Mouse (Mus musculus): ENCODE results near the gene Ntsr2.

Gene Ntsr2

DNA sequence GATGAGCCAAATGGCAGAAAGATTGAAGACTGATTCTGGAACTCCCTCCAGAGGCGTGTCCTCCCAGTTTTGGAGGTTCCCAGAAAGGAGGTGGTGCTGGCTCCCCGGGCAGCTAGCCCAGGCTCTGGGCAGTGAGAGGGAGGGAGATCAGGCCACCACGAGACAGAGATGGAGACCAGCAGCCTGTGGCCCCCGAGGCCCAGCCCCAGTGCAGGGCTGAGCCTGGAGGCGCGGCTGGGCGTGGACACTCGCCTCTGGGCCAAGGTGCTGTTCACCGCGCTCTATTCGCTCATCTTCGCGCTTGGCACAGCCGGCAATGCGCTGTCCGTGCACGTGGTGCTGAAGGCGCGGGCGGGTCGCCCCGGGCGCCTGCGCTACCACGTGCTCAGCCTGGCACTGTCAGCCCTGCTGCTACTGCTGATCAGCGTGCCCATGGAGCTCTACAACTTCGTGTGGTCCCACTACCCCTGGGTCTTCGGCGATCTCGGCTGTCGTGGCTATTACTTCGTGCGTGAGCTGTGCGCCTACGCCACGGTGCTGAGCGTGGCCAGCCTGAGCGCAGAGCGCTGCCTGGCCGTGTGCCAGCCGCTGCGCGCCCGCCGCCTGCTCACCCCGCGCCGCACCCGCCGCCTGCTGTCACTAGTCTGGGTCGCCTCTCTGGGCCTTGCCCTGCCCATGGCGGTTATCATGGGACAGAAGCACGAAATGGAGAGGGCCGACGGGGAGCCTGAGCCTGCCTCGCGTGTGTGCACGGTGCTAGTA is at the start of gene Ntsr2:
Gene Ntsr2, plus strand, starts transcription at position 51 of the 762 bp plus-strand sequence.
- peak; percentile 77 for DNase-seq

DNA sequence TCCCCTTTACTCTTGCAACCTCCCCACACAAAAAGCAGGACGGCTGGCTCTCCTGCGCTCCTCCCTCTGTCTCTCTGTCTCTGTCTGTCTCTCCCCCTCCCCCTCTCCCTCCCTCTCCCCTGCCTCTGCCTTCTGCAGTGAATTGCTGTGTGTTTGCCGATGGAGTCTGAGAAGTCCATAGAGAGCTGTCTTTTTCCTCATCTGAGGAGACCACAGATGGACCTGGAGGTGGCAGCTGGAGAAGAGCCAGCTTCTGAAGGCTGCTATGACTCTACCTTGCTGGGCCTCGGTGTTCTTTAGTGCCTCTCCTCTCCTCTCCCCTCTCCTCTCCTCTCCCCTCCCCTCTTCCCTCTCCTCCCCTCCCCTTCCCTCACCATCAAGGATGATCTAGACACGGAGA is 47.6 kb upstream of the Ntsr2 start:
- DNase-seq: peak in 1 of 2 experiments; percentile 23

DNA sequence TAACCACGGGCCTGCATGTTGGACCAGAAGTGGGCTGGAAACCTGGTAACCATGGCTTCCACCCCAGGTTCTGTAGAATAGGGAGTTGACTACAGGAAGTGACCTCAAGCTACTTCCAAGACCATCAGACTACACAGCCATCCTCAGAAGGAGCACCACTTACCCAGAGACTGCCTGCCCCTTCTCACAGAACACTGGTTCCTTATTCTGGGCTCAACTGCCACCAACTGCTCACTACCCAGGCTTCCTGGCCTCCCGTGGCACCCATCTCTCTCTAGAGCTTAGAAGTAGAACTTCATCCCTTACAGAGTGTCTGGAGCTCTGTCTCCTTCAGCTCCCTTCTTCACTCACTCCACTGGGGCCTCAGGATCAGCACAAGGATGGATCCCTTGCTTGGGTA is 42.2 kb upstream of the Ntsr2 start, which contains the start of gene Lpin1:
Gene Lpin1, minus strand, starts transcription at position 31 of the 400 bp plus-strand sequence.
- no peak for DNase-seq

DNA sequence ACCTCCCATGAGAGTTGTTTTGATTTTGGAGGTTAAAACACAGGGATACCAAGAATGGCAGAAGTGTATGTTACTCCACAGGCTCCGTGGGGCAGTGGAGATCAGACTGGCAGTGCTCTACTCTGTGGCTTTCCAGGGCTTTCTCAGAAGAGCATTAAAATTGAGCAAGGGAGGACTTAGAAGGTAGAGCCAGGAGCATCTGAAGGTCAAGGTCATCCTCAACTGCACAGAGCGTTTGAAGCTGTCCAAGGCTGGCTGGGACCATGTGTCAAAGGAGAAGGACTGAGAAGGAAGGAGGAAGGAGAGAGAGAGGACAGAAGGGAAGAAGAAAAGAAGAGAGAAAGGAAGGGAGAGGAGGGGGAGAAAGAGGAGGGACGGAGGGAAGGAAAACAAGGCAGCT is 38.6 kb upstream of the Ntsr2 start:
- no peak for DNase-seq

DNA sequence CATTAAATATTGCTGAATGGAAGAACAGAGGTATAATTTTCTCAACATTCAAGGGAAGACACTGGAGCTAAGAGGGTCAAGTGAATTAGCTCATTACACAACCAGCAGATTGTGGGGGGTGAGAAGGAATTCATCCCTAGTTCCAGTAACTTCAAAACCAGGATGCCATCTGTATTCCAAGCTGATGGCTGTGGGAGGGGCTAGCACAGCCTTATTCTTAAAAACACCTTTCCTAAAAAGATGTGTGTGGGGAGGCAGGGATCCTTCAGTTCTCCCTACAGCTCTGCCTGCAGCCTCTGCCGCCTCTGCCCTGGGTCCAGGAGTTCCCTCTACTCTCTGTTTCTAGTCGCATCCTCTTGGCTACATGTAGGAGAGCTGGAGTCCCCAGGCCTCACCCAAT is 37.4 kb upstream of the Ntsr2 start:
- no peak for DNase-seq

DNA sequence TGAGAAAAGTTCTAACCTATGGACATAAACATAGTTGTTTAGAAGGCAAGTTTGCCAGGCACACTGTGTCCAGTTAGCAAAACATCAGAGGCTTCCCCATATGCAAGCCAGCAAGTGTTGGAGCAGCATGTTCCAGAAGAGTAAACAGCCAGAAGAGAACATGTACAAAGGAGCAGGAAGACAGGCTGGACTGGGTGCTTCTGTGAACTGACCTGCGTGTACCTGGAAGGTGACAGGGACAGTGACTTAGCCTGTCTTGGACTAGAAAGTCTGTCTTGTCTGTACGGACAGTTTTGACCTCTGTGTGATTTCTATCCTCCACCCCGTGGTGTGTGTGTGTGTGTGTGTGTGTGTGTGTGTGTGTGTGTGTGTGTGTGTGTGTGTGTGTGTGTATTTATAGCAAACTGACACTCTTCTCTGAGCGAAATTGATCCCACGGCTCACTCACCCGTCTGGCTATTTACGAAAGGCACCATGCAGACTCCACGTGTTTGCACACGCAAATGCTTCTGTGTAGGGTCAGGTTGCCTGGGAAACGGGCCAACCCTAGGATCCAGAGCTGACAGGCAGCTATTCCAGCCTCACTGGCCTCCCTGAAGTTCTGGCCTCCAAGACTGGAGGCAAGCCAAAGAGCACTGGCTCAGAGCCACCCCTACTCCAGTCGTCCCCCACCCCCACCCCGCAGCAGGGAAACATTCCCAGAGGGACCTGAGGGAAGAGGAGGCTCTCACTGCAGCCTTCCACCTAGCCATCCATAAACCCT is 34.5 kb upstream of the Ntsr2 start:
- peak; percentile 84 to 88 for DNase-seq

DNA sequence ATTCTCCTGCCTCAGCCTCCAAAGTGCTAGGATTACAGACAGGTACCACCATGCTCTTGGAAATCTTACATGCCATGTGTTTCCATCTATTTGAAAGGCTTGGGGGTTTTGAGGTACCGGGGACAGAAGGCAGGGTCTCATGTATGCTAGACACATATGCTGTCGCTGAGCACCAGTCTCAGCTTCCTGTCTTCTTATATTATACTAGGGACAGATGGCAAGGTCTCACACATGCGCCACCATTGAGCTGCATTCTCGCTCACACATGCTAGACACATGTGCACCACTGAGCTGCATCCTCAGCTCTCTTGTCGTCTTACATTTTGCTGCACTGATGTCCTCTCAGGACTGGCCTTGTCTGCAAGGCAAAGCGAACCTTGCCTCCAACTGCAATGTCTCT is 33.7 kb upstream of the Ntsr2 start:
- DNase-seq: peak in 1 of 2 experiments; percentile 16

DNA sequence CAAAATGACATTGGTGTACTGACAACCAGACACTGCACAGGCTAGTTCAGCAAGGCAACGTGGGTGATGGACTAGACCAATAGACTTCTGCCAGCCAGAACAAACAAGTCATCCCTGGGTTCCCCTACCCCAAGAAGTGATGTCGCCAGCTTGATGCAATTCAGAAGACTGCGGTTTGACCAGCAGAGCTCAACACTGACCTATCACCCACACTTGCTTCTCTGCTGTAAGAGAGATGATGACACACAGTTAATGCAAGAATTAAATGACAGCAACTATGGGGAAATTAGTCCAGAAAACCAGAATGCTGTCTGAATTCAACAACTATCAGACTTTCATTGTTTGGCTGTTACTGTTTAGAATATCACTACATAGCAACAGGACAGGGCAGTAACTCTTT is 33.0 kb upstream of the Ntsr2 start:
- no peak for DNase-seq

DNA sequence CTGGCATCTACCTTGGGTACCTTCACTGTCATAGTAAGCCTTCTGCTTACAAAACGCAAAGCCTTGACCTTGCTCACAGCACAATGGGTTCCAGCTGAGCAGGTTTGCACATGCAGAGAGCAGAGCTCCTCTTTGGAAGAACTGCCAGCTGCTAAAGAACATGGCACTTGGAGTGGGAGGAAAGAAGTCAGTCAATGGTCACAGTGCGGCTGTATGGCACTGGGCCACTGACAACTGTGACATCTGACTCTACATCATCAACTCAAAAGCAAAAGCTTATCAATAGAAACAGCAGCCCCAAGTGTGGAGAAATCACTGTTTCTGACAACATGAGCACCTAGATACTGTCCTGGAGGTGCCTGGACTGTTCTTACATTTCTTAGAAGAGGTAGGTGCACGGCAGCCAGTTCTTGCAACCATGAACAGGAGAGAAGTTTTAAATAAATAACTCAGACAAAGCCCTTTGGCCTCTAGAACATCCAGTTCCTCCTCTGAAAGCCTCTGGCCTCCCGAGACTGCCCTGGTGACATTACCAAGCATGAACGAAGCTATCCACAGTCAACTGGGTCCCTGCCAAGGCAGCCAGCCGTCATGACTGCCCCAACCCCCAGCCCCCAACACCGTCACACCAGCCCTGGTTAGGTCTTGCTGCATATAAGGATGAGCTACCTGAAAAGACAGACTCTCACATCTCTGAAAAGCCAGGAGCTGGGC is 22.9 kb upstream of the Ntsr2 start:
- DNase-seq: peak; percentile 65 to 70

DNA sequence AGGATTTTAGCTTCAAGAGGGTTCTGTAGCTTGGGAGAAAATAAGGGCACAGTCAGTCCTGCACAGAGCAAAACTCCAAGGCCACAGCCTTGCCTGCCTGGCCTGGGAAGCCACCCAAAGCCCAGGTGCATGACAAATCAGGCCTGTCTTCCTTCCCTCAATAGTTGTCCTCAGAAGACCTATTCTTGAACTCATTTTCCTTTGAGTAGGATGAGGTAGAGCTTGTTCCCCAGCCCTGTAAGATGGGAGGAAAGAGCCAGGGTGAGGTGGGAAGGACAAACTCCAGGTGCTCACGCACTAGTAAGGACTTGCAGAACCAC is 22.4 kb upstream of the Ntsr2 start:
- DNase-seq: no peak

DNA sequence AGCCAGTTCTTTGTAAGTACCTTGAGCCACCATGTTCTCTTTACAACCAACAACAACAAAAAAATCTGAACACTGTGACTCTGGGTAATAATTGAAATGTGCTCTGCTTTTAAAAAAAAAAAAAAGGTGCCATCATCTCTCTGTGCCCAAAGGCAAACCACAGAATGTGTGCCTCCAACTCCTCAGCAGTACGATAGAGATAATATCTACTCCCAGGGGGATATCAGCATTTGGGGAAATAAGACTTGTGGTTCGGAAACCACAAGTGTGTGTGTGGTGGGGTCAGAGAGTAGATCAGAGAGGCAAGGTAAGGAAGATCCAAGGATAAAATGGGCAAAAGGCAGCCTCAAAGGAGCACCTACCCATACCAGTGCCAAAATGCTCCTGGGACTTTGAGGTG is 21.8 kb upstream of the Ntsr2 start:
- no peak for DNase-seq

DNA sequence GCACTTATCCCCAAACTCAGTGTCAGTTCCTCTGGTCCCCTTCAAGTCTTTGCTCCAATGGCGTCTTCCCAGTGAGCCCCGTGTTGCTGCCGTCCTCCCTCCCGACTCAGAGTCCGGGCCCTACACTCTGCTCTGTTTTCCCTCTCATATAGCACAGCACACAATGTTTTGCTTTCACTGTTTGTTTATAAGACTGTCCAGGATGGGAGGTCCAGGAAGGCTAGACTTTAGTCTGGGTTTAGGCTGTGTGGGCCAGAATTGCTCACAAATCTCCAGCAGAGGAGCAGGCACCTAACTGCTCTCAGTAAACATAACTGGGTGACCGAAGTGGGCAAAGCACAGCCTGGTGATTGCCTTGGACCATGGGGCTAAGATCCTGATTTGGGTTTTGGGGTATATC is 19.9 kb upstream of the Ntsr2 start:
- DNase-seq: no peak

DNA sequence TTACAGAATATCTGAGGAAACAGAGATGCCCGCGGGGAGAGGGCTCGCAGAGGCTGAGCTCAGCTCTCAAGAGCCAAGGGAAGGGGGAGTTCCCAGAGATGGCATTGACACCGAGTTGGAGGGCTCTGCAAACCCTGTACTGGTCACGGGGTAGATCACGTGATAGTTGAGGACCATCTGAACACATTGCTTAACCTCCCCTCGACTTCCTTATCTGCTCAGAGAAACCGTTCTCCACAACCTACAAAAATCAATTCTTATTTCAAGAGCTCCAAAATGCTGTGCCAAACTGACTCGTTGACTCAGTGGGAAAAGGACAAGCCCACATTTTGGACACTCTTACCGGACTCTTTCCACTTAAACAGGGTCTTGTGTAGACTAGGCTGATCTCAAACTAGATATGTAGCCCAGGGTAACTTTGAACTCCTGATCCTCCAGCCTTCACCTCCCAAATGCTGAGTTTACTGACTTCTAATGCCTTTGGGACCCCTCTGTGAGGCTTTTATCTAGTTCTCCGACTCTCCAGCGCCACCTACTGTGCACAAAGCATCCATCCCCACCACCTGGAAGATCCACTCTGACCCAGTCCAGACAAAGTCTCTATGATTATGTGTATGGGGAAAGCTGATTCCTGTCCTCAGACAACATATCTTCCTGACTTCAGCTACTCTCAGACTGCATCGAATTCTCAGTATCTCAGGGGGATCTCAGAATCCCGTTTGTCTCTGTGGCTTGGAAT is 18.9 kb upstream of the Ntsr2 start:
- peak; percentile 85 to 88 for DNase-seq

DNA sequence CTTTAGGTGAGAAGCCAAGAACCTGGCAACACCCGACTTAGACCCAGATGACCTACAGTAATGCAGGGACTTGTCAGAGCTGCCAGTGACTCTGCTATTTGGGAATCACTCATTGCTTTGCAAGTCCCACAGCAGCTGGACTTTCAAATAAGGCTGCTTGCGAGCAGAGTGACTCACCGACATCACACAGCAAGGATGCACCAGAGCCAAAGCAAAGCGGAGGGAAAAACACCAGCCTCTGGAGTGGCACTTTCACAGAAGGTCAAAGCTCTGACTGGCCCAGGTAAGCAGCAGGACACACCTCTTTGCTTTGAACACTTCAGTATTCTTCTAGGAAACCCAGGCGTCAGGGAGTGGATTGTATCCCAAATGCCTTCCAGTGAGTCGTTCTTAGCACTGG is 17.4 kb upstream of the Ntsr2 start:
- DNase-seq: no peak

DNA sequence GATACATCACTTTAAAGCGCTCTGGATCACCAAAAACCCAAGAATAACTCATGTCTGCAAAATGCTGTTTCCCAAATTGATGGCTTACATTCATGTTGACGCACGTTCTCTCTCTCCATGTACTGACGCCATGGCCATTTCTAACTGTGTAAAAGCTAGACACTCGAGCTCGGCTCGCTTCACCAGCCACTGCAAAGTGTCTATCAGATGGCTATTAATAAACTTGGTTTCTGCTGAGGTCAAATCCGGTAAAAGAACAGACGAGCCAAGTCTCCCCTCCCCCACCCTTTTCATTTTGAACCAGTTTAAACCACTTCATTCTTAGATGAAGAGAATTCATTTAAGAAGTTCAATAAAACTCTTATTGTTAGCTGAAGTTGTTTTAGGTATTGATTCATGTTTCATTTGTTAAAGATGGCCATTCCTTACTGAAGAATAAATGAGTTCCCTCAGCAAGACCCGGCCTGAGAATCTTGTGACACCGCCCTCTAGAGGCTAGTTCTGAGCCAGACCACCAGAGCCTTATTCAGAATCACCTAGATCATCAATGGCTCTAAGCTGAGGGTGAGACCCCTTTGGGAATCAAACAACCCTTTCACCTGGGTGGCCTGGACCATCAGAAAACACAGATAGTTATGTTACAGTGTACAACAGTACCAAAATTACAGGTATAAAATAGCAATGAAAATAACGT is 14.0 kb upstream of the Ntsr2 start:
- peak; percentile 51 to 64 for DNase-seq

DNA sequence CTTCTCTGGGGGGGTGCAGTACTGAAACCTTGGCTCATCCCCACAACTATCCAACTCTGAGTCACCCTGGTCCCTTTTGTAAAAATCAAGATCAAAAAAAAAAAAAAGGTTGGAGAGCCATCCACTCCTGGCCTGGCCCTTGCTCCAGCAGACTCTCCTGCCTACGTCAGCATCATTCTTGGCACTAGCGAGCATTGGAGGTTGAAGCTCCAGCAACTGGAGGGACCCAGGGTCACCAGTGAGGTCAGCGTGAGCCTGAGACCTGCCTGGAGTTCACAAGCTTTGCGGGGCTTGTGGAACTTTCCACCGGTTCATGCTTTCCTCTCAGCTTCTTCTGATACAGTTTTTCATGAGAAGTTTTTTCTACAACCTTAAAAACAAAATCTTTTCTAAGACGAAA is 13.1 kb upstream of the Ntsr2 start:
- no peak for DNase-seq

DNA sequence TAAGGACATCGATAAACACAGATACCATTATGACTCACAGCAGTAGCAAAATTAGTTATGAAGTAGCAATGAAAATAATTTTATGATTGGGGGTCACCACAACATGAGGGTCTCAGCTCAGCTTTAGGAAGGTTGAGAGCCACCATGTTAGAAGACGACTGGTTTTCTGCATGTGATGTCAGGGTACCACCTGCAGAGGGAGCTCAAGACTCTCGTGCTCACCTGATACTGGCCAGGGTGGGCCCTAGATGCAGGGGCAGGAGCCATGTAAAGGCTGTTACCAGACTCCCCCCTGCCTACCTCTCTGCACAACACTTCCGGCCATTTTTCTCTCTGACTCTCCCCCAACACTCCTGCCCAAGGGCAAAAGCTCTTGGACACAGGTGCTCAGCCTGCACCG is 11.2 kb upstream of the Ntsr2 start:
- no peak for DNase-seq

DNA sequence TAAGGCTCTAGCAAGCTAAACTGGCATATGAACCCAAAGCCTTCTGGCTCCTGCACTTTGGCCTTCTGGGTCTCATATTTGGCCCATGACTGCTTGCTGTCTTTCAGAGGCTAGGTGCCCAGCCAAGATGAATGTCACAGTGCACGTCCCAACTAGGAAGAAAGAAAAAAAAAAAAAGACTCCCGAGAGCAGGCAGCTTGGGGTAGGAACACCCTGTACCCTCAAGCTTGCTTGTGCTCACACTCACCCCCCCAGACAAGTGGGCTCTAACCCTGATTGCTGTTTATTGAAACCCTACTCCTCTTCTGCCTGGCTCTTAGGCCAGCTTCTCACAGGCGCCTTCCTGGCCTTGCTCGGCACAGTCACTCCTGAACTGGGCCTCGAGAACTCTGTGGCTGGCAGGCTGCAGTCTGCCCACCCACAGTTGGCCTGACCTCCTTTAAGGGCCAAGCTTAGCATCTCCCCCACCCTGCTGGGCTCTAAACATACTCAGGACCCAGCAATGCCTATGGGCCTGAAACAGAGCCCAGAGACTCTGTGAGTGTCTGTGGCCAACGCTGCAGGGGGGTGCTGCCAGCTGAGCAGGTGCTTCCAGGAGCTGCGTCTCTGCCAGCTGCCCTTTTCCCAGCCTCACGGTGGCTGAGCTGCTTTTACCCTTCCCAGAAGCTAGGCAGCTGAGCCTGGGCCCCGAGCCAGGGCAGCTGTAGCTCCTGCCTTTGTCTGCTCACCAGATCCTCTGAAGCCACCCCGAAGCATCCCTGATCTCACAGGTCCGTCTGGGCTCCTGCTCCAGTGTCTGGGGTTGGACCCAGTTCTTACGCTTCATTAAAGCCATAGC is 9.5 kb upstream of the Ntsr2 start:
- peak; percentile 80 to 88 for DNase-seq

DNA sequence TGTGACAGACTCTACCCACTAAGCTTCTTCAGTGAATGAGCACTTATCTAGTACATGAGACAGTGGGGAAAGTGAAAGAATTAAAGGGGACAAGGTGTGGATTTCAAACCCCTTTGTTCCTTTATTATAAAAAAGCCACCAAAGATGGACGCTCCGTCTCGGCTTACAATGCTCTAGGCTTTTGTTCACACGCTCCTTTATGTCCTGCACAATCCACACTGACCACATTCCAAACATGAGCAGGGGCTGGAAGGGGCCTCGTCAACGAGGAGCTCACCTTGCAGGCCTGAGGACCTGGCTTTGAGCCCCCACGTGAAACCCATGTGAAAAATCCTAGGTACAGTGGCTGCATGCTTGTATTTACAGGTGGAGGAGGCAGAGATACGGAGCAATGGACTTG is 8.5 kb upstream of the Ntsr2 start:
- no peak for DNase-seq

DNA sequence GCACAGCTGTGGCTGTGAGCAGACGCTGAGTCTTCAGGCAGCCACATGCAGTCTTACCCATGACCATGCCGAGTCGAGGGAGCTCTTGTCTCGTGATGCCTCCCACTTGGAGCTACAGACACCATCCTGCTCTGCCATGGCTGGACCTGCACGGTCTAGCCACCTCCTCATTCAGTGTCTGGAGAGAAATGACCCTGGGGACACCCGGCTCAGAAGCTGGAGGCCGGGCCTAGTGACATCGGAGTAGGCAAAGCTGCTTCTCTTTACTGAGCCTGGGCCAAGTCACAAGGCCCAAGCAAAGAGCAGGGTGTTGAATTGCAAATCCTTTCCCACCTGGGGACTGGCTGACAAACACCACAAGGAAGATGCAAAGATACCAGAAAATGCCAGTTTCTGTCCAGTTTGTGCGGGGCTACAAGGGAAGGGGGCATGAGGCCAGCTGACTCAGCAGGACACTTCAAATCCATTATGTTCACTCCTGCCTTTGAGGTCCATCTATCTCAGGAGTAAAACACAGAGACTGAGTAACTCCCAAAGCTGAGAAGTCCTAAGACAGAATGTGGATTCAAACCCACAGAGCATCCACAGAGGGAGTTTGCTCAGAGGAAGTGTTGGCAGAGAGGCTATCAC is 6.3 kb upstream of the Ntsr2 start:
- peak; percentile 50 to 58 for DNase-seq

DNA sequence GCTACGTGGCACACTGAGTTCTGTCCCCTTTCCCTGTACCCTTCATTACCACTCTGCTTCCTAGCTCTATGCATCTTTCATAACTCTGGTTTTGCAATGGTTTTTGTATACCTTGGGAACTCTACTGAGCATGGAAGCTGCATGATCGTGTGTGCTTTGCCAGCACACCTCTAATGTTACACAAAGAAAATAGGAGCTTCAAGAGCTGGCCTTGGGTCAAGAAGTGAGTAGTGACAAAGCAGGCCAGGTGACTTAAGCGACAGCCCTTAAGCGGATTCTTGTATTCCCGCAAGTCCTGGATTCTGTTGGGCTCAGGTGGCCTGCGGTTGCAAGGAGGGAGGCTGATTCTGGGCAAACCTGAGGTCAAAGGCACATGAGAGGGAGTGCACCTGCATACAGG is 4.9 kb upstream of the Ntsr2 start:
- no peak for DNase-seq
